Mouse (Mus musculus): Measurements from ENCODE around the gene Egfl8.

Egfl8 gene

GRCm38 (mm10) chr17:34627093-34627942 is 11.5 kb upstream of the Egfl8 start:
- peak; percentile 95 for DNase-seq

- DNase-seq = peak; percentile 58
Measured at GRCm38 (mm10) chr17:34626773-34627092, 11.0 kb upstream of the Egfl8 start.

GRCm38 (mm10) chr17:34626062-34626772 is 10.4 kb upstream of the Egfl8 start:
- DNase-seq = no peak

- no peak for DNase-seq
Measured at GRCm38 (mm10) chr17:34624981-34625380, 9.2 kb upstream of the Egfl8 start.

- DNase-seq = no peak
Measured at GRCm38 (mm10) chr17:34623161-34623560, 7.4 kb upstream of the Egfl8 start.

- no peak for DNase-seq
Measured at GRCm38 (mm10) chr17:34621006-34621405, 5.2 kb upstream of the Egfl8 start.

GRCm38 (mm10) chr17:34618999-34619398 is 3.2 kb upstream of the Egfl8 start:
- DNase-seq = peak; percentile 81

- no peak for DNase-seq
Measured at GRCm38 (mm10) chr17:34613830-34614229, 1.9 kb downstream of the Egfl8 start.

- DNase-seq = no peak
Measured at GRCm38 (mm10) chr17:34613054-34613645, 2.6 kb downstream of the Egfl8 start.

GRCm38 (mm10) chr17:34611050-34611449 is 4.7 kb downstream of the Egfl8 start:
- no peak for DNase-seq

GRCm38 (mm10) chr17:34607997-34608396 is 7.8 kb downstream of the Egfl8 start:
- DNase-seq = peak; percentile 52

- no peak for DNase-seq
Measured at GRCm38 (mm10) chr17:34606186-34607039, 9.4 kb downstream of the Egfl8 start.

GRCm38 (mm10) chr17:34605609-34606008 is 10.2 kb downstream of the Egfl8 start:
- peak; percentile 98 for DNase-seq

- DNase-seq = peak; percentile 79
Measured at GRCm38 (mm10) chr17:34604511-34605237, 11.1 kb downstream of the Egfl8 start.

GRCm38 (mm10) chr17:34604061-34604508 is 11.7 kb downstream of the Egfl8 start, which contains the start of gene Agpat1:
Gene Agpat1 (plus strand): TSS chr17:34604262.
- peak; percentile 99 for DNase-seq

GRCm38 (mm10) chr17:34603375-34604060 is 12.3 kb downstream of the Egfl8 start, which contains the start of gene Rnf5:
Gene Rnf5 (minus strand): TSS chr17:34603690.
- peak; percentile 99 for DNase-seq

GRCm38 (mm10) chr17:34601796-34602195 is 14.0 kb downstream of the Egfl8 start:
- no peak for DNase-seq

- DNase-seq = no peak
Measured at GRCm38 (mm10) chr17:34599891-34600290, 15.9 kb downstream of the Egfl8 start.

- DNase-seq = no peak
Measured at GRCm38 (mm10) chr17:34597566-34598095, 18.1 kb downstream of the Egfl8 start, which contains the start of gene Ager. Gene Ager (plus strand): TSS chr17:34597862.

- DNase-seq = no peak
Measured at GRCm38 (mm10) chr17:34596098-34596497, 19.7 kb downstream of the Egfl8 start.

Measured in kidney, postnatal 14 days (tissue).